Mouse (Mus musculus) kidney, postnatal 0 days (tissue): ENCODE results near the gene Fosl2. TPM values are rescaled to one million over a fixed set of nuclear protein-coding genes. Genes with fewer than 3 reads are reported as not detected.

Experiments used
- ATAC-seq: fragments of 200-750 bp; cut with Nextera tagmentation; replicated peaks from 2 replicates; pipeline ENCODE4 v1.8.0; 2017; ENCODE audit warnings: low read depth, moderate number of reproducible peaks, moderate TSS enrichment, moderate library complexity; ENCODE audit not compliant: low FRiP score
- DNase-seq: peaks from one replicate; pipeline ENCODE4 v3.0.0-alpha.2; 2016; ENCODE audit warnings: low spot score
- H3K27ac ChIP-seq: fragments of 300-500 bp; sonication (generic); 2 replicates; pipeline ENCODE4 v1.5.1; 2014; ENCODE audit warnings: mild to moderate bottlenecking
- H3K27me3 ChIP-seq: fragments of 300-500 bp; sonication (generic); 2 replicates; pipeline ENCODE4 v1.6.1; 2014; ENCODE audit warnings: low read length, mixed read lengths; ENCODE audit not compliant: insufficient read depth
- H3K36me3 ChIP-seq: fragments of 300-500 bp; sonication (generic); 2 replicates; pipeline ENCODE4 v1.6.1; 2014; ENCODE audit warnings: low read length, mixed read lengths; ENCODE audit not compliant: insufficient read depth
- H3K4me1 ChIP-seq: fragments of 300-500 bp; sonication (generic); replicated peaks from 2 replicates; pipeline ENCODE4 v1.6.1; 2014; ENCODE audit warnings: antibody characterized with exemption, low read length, mixed read lengths; ENCODE audit not compliant: insufficient read depth
- H3K4me2 ChIP-seq: fragments of 300-500 bp; sonication (generic); 2 replicates; pipeline ENCODE4 v1.6.1; 2014; ENCODE audit warnings: mild to moderate bottlenecking, low read length, moderate library complexity, mixed read lengths
- H3K4me3 ChIP-seq: fragments of 300-500 bp; sonication (generic); replicated peaks from 2 replicates; pipeline ENCODE4 v1.5.1; 2014; ENCODE audit warnings: low read depth, low read length
- H3K9ac ChIP-seq: fragments of 300-500 bp; sonication (generic); 2 replicates; pipeline ENCODE4 v1.6.1; 2014; ENCODE audit warnings: low read depth, low read length
- H3K9me3 ChIP-seq: fragments of 300-500 bp; sonication (generic); replicated peaks from 2 replicates; pipeline ENCODE4 v1.6.1; 2016; ENCODE audit warnings: low read length, inconsistent platforms, mixed read lengths
- CTCF ChIP-seq: IDR thresholded peaks from 2 replicates; pipeline ENCODE4 v1.5.1; 2016; ENCODE audit warnings: antibody characterized with exemption, low read depth, mild to moderate bottlenecking, moderate library complexity
- WGBS: fragments of 180-500 bp; shearing (Covaris S2); extraction: QIAGEN DNeasy Blood & Tissue Kit; methylation state at CpG from one replicate; pipeline ENCODE4 v1.1.7; 2014; 5-methylcytosine and 5-hydroxymethylcytosine counted together
- polyA plus RNA-seq: library from polyadenylated mRNA; unstranded; fragments of >200 nt; fragmentation: Nextera tagmentation; extraction: Ambion mirVana; gene quantifications from 2 replicates; pipeline ENCODE4 v1.2.1, GENCODE M21; 2015

Gene Fosl2
- 5.3 and 5.4 TPM in 2 replicates for polyA plus RNA-seq

- Histone ChIP-seq H3K9me3 (no peaks in the 10 kb centered on the region), H3K4me3 (peak within 1 kb of the TSS; percentile 77), H3K27me3 (no peaks in the 10 kb centered on the region), H3K27ac (peak within 1 kb of the TSS; percentile 99), H3K9ac (peak within 1 kb of the TSS; percentile 88), H3K36me3 (no peaks in the 10 kb centered on the region), H3K4me1 (peaks cover 19% of the 10 kb centered on the region), H3K4me2 (peak within 1 kb of the TSS; percentile 90)
- ATAC-seq (peak; percentile 88), DNase-seq (peak; percentile 98)
- WGBS, result under 1% methylated on average over 75 of the region's 85 CpGs
- 0 out of 2 replicates have a peak, but pooled peaks have one; percentile 1 for TF ChIP-seq CTCF
Observed at GRCm38 (mm10) chr5:32135336-32136206, at the start of gene Fosl2. Gene Fosl2, plus strand, starts transcription at chr5:32135801.

GRCm38 (mm10) chr5:32085971-32086370 is 49.6 kb upstream of the Fosl2 start:
- peaks cover 15% of the 10 kb centered on the region; the same call in 1 of the 2 replicates for H3K4me1 ChIP-seq
- no peak overlapping the region for H3K9ac ChIP-seq
- H3K4me2 ChIP-seq, result no peak overlapping the region
- no peaks in the 10 kb centered on the region for H3K27me3 ChIP-seq
- WGBS, result 83% methylated on average over 2 of the region's 2 CpGs
- H3K9me3 ChIP-seq, result no peaks in the 10 kb centered on the region
- no peak for ATAC-seq
- H3K36me3 ChIP-seq, result no peaks in the 10 kb centered on the region
- no peak overlapping the region for H3K27ac ChIP-seq
- H3K4me3 ChIP-seq, result no peak overlapping the region
- no peak for TF ChIP-seq CTCF
- no peak for DNase-seq

GRCm38 (mm10) chr5:32086526-32087090 is 49.0 kb upstream of the Fosl2 start:
- H3K9ac ChIP-seq, result no peak overlapping the region
- no peak for ATAC-seq
- DNase-seq, result no peak
- no peak overlapping the region for H3K27ac ChIP-seq
- WGBS, result 82% methylated on average over 6 of the region's 6 CpGs
- no peaks in the 10 kb centered on the region for H3K9me3 ChIP-seq
- H3K27me3 ChIP-seq, result no peaks in the 10 kb centered on the region
- H3K4me2 ChIP-seq, result no peak overlapping the region
- H3K36me3 ChIP-seq, result no peaks in the 10 kb centered on the region
- no peak for TF ChIP-seq CTCF
- peaks cover 12% of the 10 kb centered on the region; the same call in 1 of the 2 replicates for H3K4me1 ChIP-seq
- H3K4me3 ChIP-seq, result no peak overlapping the region

DNA sequence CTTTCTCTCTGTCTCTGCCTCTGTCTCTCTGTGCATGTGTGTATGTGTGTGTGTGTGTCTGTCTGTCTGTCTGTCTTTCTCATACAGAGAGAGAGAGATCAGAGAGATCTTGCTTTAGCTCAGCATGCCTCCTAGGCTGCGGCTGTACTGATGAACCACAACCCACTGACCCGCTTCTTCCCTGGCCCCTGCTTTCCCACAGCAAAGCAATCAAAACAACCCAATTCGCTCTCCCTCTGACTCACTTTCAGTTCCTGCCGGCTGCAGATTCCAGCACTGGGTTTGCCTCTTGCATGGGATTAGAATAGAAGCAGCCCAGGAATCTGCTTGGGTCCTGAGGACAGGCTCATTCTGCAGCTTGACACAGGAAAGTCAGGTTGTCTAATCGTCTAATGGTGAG is 46.1 kb upstream of the Fosl2 start:
- no peak for TF ChIP-seq CTCF
- no peaks in the 10 kb centered on the region for H3K27me3 ChIP-seq
- DNase-seq, result peak; percentile 36
- H3K4me2 ChIP-seq, result no peak overlapping the region
- no peak overlapping the region for H3K4me3 ChIP-seq
- no peak for ATAC-seq
- no peak overlapping the region for H3K9ac ChIP-seq
- H3K9me3 ChIP-seq, result no peaks in the 10 kb centered on the region
- H3K4me1 ChIP-seq, result peaks cover 7% of the 10 kb centered on the region; the same call in 1 of the 2 replicates
- H3K36me3 ChIP-seq, result no peaks in the 10 kb centered on the region
- H3K27ac ChIP-seq, result no peak overlapping the region
- 25% methylated on average over 5 of the region's 5 CpGs for WGBS

DNA sequence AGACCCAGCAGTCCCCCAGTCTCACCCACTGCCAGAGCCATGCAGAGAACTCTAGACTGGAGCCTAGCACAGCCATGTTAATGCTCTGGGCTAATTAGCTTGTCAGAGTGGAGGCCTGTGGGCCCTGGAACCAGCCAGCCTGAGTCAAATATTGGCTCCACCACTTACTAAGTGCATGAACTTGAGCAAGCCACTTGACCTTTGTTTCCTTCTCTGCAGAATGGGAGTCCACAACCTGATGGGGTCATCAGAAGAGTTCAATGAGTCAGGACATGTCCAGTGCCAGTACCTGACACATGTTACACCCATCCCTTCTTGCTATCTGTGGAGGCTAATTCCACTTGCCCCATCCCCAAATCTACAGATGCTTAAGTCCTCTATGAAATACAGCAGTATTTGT is 43.3 kb upstream of the Fosl2 start:
- DNase-seq (no peak), ATAC-seq (no peak)
- Histone ChIP-seq H3K27me3 (no peaks in the 10 kb centered on the region), H3K27ac (no peak overlapping the region), H3K4me2 (no peak overlapping the region), H3K9me3 (no peaks in the 10 kb centered on the region), H3K4me3 (no peak overlapping the region), H3K36me3 (no peaks in the 10 kb centered on the region), H3K4me1 (no peaks in the 10 kb centered on the region), H3K9ac (no peak overlapping the region)
- TF ChIP-seq CTCF, result no peak

DNA sequence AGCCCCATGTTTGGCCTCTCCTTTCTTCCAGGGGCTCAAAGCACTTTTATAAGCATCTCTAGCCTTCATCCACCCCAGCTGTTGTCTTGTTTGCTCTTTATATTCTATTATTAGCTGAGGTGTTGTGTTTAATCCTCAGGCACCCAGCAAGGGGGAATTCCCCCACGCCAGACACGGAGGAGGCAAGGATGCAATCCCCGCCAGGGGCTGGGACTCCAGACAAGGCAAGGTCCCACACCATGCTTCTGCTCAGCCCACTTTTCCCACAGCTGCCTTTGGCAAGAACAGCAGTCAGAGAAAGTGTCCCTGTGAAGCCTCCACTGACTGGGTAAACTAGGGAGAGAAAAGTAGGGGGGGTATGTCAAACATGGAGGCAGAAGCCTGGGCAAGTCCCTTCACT is 36.9 kb upstream of the Fosl2 start:
- H3K36me3 ChIP-seq, result no peaks in the 10 kb centered on the region
- H3K9ac ChIP-seq, result no peak overlapping the region
- ATAC-seq (no peak), DNase-seq (no peak)
- WGBS, result 77% methylated on average over 3 of the region's 3 CpGs
- no peak overlapping the region for H3K27ac ChIP-seq
- H3K4me2 ChIP-seq, result no peak overlapping the region
- H3K27me3 ChIP-seq, result no peaks in the 10 kb centered on the region
- no peak overlapping the region for H3K4me3 ChIP-seq
- no peaks in the 10 kb centered on the region for H3K9me3 ChIP-seq
- no peaks in the 10 kb centered on the region for H3K4me1 ChIP-seq
- no peak for TF ChIP-seq CTCF
